7 mouse cellular contexts compared by ENCODE assay signal in the genomic region with DNA sequence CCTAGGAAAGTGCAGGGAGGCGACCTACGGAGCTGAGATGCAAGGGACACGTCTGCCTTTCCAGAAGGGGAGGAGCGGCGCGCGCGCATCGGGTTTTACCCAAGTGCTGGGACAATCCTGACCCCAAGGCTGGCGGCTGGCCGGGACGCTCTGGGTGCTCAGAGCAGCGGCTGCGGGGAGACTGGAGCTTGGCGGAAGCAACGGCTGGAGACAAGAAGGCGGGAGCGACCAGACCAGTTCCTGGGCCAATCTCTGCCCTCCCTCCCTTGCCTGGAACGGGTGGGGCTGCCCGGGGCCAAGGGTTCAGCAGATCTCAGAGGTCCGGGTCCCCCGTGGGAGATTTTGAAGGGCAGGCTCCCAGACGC. TPM values are rescaled to one million over a fixed set of nuclear protein-coding genes. Genes with fewer than 3 reads are reported as not detected.
DNase-seq lines count a peak whose midpoint lies in the region; ATAC-seq lines count a peak whose summit lies in the region.

A gene (minus strand): TSS at position 89 of the 365 bp plus-strand sequence.

- DNase-seq in T-cell, adult 2 months (ENCODE audit: low spot score): peak; percentile 21
- DNase-seq in c-Kit-negative CD71-positive TER-119-positive erythroid progenitor cells, embryonic 14.5 days (ENCODE audit: low read depth, low spot score): peak; percentile 58
- DNase-seq in midbrain, embryonic 11.5 days (ENCODE audit: low spot score, missing footprints): no peak
- peak; percentile 72 for DNase-seq in testis, postnatal 10 days (ENCODE audit: low spot score)

- peak within 1 kb of the TSS; percentile 72 for H3K27ac ChIP-seq in intestine, embryonic 15.5 days
- no peak within 1 kb of the TSS for H3K27ac ChIP-seq in limb, embryonic 12.5 days
- no peak within 1 kb of the TSS for H3K27ac ChIP-seq in midbrain, embryonic 11.5 days (ENCODE audit: low read depth, low read length)

- no peaks in the 10 kb centered on the region for H3K27me3 ChIP-seq in intestine, embryonic 15.5 days (replicated peaks)
- peaks cover 7% of the 10 kb centered on the region for H3K27me3 ChIP-seq in limb, embryonic 12.5 days
- peaks cover 6% of the 10 kb centered on the region; the same call in 1 of the 2 replicates for H3K27me3 ChIP-seq in midbrain, embryonic 11.5 days (ENCODE audit: control insufficient read depth, insufficient read depth, low read length)

- peak within 1 kb of the TSS; percentile 80 for H3K4me2 ChIP-seq in intestine, embryonic 15.5 days (replicated peaks)
- peak within 1 kb of the TSS; percentile 56 for H3K4me2 ChIP-seq in limb, embryonic 12.5 days
- peak within 1 kb of the TSS; percentile 38 for H3K4me2 ChIP-seq in midbrain, embryonic 11.5 days

- no peaks in the 10 kb centered on the region for H3K36me3 ChIP-seq in intestine, embryonic 15.5 days
- no peaks in the 10 kb centered on the region for H3K36me3 ChIP-seq in limb, embryonic 12.5 days
- H3K36me3 ChIP-seq in midbrain, embryonic 11.5 days (ENCODE audit: control insufficient read depth, insufficient read depth, low read length): no peaks in the 10 kb centered on the region

- ATAC-seq in granulocyte monocyte progenitor cell, adult 5-6 weeks (replicated peaks; ENCODE audit: poor library complexity, severe bottlenecking): peak; percentile 48
- peak; percentile 83 for ATAC-seq in intestine, embryonic 15.5 days
- ATAC-seq in limb, embryonic 12.5 days (ENCODE audit: insufficient number of reproducible peaks, insufficient read depth, low FRiP score, low TSS enrichment, low read depth): no peak
- peak; percentile 22; the same call in 1 of the 2 replicates for ATAC-seq in midbrain, embryonic 11.5 days (ENCODE audit: low FRiP score)

- H3K9me3 ChIP-seq in intestine, embryonic 15.5 days: no peaks in the 10 kb centered on the region
- no peaks in the 10 kb centered on the region for H3K9me3 ChIP-seq in limb, embryonic 12.5 days
- no peaks in the 10 kb centered on the region for H3K9me3 ChIP-seq in midbrain, embryonic 11.5 days (ENCODE audit: control insufficient read depth, low read length)

- H3K9ac ChIP-seq in intestine, embryonic 15.5 days: peak within 1 kb of the TSS; percentile 61
- peak within 1 kb of the TSS; percentile 35 for H3K9ac ChIP-seq in limb, embryonic 12.5 days (replicated peaks)
- peak within 1 kb of the TSS; percentile 48 for H3K9ac ChIP-seq in midbrain, embryonic 11.5 days (ENCODE audit: low read length)

- 1% methylated on average over 23 of the region's 23 CpGs for WGBS in intestine, embryonic 15.5 days
- 2% methylated on average over 23 of the region's 23 CpGs for WGBS in limb, embryonic 12.5 days
- 6% methylated on average over 22 of the region's 23 CpGs for WGBS in midbrain, embryonic 11.5 days

- H3K4me3 ChIP-seq in intestine, embryonic 15.5 days (replicated peaks): peak within 1 kb of the TSS; percentile 42
- peak within 1 kb of the TSS; percentile 29 for H3K4me3 ChIP-seq in limb, embryonic 12.5 days (replicated peaks)
- 0 out of 2 replicates have a peak within 1 kb of the TSS, but pooled peaks have one; percentile 11 for H3K4me3 ChIP-seq in midbrain, embryonic 11.5 days (ENCODE audit: low read depth, low read length)

- H3K4me1 ChIP-seq in intestine, embryonic 15.5 days (replicated peaks): peaks cover 17% of the 10 kb centered on the region
- peaks cover 16% of the 10 kb centered on the region for H3K4me1 ChIP-seq in limb, embryonic 12.5 days (replicated peaks)
- H3K4me1 ChIP-seq in midbrain, embryonic 11.5 days (ENCODE audit: control insufficient read depth, insufficient read depth, low read length): peaks cover 7% of the 10 kb centered on the region

RNA-seq across cellular contexts. Expression of the gene that starts here (rescaled TPM):
- 5.0 and 5.9 TPM in 2 replicates for total RNA-seq in granulocyte monocyte progenitor cell, adult 5-6 weeks (2014; fragmentation: Nextera tagmentation)
- total RNA-seq in granulocyte monocyte progenitor cell, adult 5-6 weeks (2017): 2.2 and 4.9 TPM in 2 replicates
- 12.2 and 14.1 TPM in 2 replicates for polyA plus RNA-seq in intestine, embryonic 15.5 days (2015; fragmentation: Nextera tagmentation; extraction: Ambion mirVana)
- polyA plus RNA-seq in limb, embryonic 12.5 days (2016; fragmentation: Nextera tagmentation; extraction: Ambion mirVana): 4.6 and 6.8 TPM in 2 replicates
- 1.3 TPM in 2 replicates for polyA plus RNA-seq in midbrain, embryonic 11.5 days (2014; fragmentation: Nextera tagmentation; extraction: Ambion mirVana)
